Mouse (Mus musculus) liver, adult 2 months (tissue): ENCODE measurements around the gene Zkscan2. TPM values are rescaled to one million over a fixed set of nuclear protein-coding genes. Genes with fewer than 3 reads are reported as not detected.

Source experiments
- DNase-seq: peaks from one replicate; pipeline ENCODE4 v3.0.0-alpha.2; 2011; ENCODE audit warnings: low read depth, low spot score; ENCODE audit errors: extremely low read depth
- H3K27ac ChIP-seq: fragments of 200-500 bp; replicated peaks from 2 replicates; pipeline ENCODE4 v1.5.1; 2012; ENCODE audit warnings: low read depth, mild to moderate bottlenecking, control low read depth, inconsistent platforms, low read length; ENCODE audit not compliant: insufficient read depth
- H3K27me3 ChIP-seq: fragments of 200-500 bp; 2 replicates; pipeline ENCODE4 v1.6.1; 2012; ENCODE audit warnings: mild to moderate bottlenecking, moderate library complexity, low read length, inconsistent platforms; ENCODE audit not compliant: control insufficient read depth, insufficient read depth
- H3K36me3 ChIP-seq: fragments of 200-500 bp; 2 replicates; pipeline ENCODE4 v1.6.1; 2012; ENCODE audit warnings: low read length, inconsistent platforms; ENCODE audit not compliant: control insufficient read depth, insufficient read depth
- H3K4me1 ChIP-seq: fragments of 200-500 bp; 2 replicates; pipeline ENCODE4 v1.6.1; 2011; ENCODE audit warnings: low read length; ENCODE audit not compliant: control insufficient read depth, insufficient read depth
- H3K4me3 ChIP-seq: fragments of 200-500 bp; 2 replicates; pipeline ENCODE4 v1.5.1; 2011; ENCODE audit warnings: low read depth, mild to moderate bottlenecking, control low read depth, low read length, moderate library complexity; ENCODE audit not compliant: insufficient read depth
- H3K79me2 ChIP-seq: fragments of 200-500 bp; 2 replicates; pipeline ENCODE4 v1.6.1; 2012; ENCODE audit warnings: inconsistent platforms, mild to moderate bottlenecking, low read length, moderate library complexity; ENCODE audit not compliant: control insufficient read depth, insufficient read depth
- H3K9ac ChIP-seq: fragments of 200-500 bp; 2 replicates; pipeline ENCODE4 v1.6.1; 2012; ENCODE audit warnings: low read depth, mild to moderate bottlenecking, control low read depth, inconsistent platforms, low read length
- CTCF ChIP-seq: fragments of 200-500 bp; IDR thresholded peaks from 2 replicates; pipeline ENCODE4 v1.5.1; 2011; ENCODE audit warnings: low read depth, low read length, control low read depth
- POLR2A ChIP-seq: fragments of 200-500 bp; IDR thresholded peaks from 2 replicates; pipeline ENCODE4 v1.6.1; 2011; ENCODE audit warnings: low read length, control low read depth; ENCODE audit not compliant: insufficient read depth; ENCODE audit errors: extremely low read depth
- WGBS: fragments of 180-500 bp; shearing (Covaris S2); methylation state at CpG from one replicate; pipeline ENCODE4 v1.1.7; 2018; 5-methylcytosine and 5-hydroxymethylcytosine counted together
- polyA plus RNA-seq: library from polyadenylated mRNA; depleted of rRNA; stranded (reverse); fragments of >200 nt; gene quantifications from 2 replicates; pipeline ENCODE4 v1.2.3, GENCODE M21; 2012; rRNA removed
- total RNA-seq: library from RNA; depleted of rRNA; stranded (reverse); fragments of >200 nt; gene quantifications from 2 replicates; pipeline ENCODE4 v1.2.3, GENCODE M21; 2014; rRNA removed

The Zkscan2 gene
- total and polyA plus RNA-seq, 2 experiments: under 0.01 TPM; not detected in 1

- DNase-seq: no peak
- 81% methylated on average over 4 of the region's 4 CpGs for WGBS
- TF ChIP-seq CTCF: no peak
- no peak for TF ChIP-seq POLR2A
- no peaks in the 10 kb centered on the region for H3K27me3 ChIP-seq
- no peak overlapping the region for H3K4me3 ChIP-seq
- H3K4me1 ChIP-seq: peaks cover 3% of the 10 kb centered on the region; the same call in 1 of the 2 replicates
- no peaks in the 10 kb centered on the region for H3K79me2 ChIP-seq
- H3K27ac ChIP-seq: no peak overlapping the region
- no peaks in the 10 kb centered on the region for H3K36me3 ChIP-seq
- no peak overlapping the region for H3K9ac ChIP-seq
Observed at GRCm38 (mm10) chr7:123431206-123431605, 69.0 kb downstream of the Zkscan2 start.

DNA sequence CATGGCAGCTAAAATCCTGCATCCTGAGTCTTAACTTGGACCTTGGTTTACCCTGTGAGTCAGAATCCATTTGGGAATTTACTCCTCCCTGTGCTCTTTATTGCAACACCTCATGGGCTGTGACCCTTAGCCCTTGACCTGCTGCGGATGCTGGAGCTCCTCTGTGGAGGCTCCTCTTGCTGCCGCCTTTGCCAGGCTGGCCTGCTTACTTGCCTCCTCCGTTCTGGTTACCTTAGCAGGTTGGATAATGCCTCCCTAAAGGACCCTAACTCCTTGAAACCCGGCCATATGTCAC lies 69.9 kb downstream of the Zkscan2 start:
- WGBS: 23% methylated on average over 4 of the region's 4 CpGs
- H3K4me1 ChIP-seq: peaks cover 3% of the 10 kb centered on the region; the same call in 1 of the 2 replicates
- DNase-seq: peak; percentile 91
- H3K79me2 ChIP-seq: no peaks in the 10 kb centered on the region
- H3K27me3 ChIP-seq: no peaks in the 10 kb centered on the region
- TF ChIP-seq CTCF (no peak), POLR2A (no peak)
- no peak overlapping the region for H3K9ac ChIP-seq
- no peak overlapping the region for H3K4me3 ChIP-seq
- peak overlapping the region; percentile 74 for H3K27ac ChIP-seq
- H3K36me3 ChIP-seq: no peaks in the 10 kb centered on the region

DNA sequence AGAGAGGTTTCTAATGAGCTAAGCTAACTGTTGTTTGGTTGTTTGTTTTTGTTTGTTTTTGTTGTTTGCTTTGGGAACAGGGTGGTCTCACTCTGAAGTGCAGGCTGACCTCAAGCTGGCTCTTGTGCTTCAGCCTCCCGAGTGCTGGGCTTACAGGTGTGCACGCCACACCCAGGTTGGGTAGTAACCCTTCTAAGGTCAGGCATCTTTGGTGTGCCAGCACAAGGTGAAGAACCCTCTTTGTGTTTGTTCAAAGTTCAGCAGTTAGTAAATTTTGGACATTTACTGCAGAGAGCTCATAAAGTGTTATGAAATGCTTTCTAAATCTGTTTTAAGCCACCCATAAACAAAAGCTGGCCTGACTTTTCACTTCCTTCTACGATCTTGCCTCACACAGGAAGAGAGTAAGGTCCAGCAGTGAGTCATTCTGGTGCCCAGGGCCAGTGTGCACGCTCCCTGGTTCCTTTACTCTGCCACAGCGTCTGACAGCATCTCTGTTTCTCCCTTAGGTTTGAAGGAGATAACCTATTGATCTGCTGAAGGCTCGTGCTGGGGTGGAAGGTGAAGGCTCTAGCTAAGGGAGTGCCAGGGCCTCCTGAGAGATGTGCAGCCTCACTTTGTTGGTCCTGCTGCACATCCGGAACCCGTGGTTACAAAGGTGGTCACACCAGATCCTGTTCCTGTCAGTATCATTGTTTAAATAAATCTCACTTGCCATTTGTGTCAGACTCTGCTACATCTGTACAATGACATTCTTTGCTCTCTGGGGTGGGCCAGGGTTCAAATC lies 70.4 kb downstream of the Zkscan2 start:
- Histone ChIP-seq H3K36me3 (no peaks in the 10 kb centered on the region), H3K27ac (peak overlapping the region; percentile 74), H3K4me1 (peaks cover 3% of the 10 kb centered on the region; the same call in 1 of the 2 replicates), H3K4me3 (no peak overlapping the region), H3K27me3 (no peaks in the 10 kb centered on the region), H3K9ac (no peak overlapping the region), H3K79me2 (no peaks in the 10 kb centered on the region)
- 18% methylated on average over 8 of the region's 8 CpGs for WGBS
- DNase-seq: peak; percentile 93
- TF ChIP-seq POLR2A: no peak
- TF ChIP-seq CTCF: no peak

Other genes starting within 250 kb of the Zkscan2 start
- 12.0 and 15.9 TPM in 2 replicates for gene Lcmt1, start 130.7 kb downstream of the Zkscan2 start, total RNA-seq
- 8.4 and 9.6 TPM in 2 replicates for gene Lcmt1, start 130.7 kb downstream of the Zkscan2 start, polyA plus RNA-seq
- 4.9 and 5.6 TPM in 2 replicates for gene Arhgap17, start 130.5 kb downstream of the Zkscan2 start, total RNA-seq
- 6.4 and 8.6 TPM in 2 replicates for gene Arhgap17, start 130.5 kb downstream of the Zkscan2 start, polyA plus RNA-seq
- 73.2 and 128 TPM in 2 replicates for gene Aqp8, start 38.2 kb downstream of the Zkscan2 start, total RNA-seq
- 226 and 272 TPM in 2 replicates for gene Aqp8, start 38.2 kb downstream of the Zkscan2 start, polyA plus RNA-seq